Mouse (Mus musculus) intestine, embryonic 15.5 days (tissue): ENCODE measurements at regions not wholly inside any gene's neighbourhood (a gene's known extent, or its start where the extent isn't known, plus 50 kb on each side); places are given as distances from the start of the nearest gene placed in this dataset.

ENCODE experiments used
- ATAC-seq: fragments of 200-750 bp; cut with Nextera tagmentation; 2 replicates; pipeline ENCODE4 v1.8.0; 2017; ENCODE audit warnings: moderate TSS enrichment, moderate library complexity
- H3K27ac ChIP-seq: fragments of 300-500 bp; sonication (generic); 2 replicates; pipeline ENCODE4 v1.5.1; 2015; ENCODE audit warnings: mild to moderate bottlenecking, inconsistent platforms
- H3K27me3 ChIP-seq: fragments of 300-500 bp; sonication (generic); replicated peaks from 2 replicates; pipeline ENCODE4 v1.6.1; 2015; ENCODE audit warnings: inconsistent platforms
- H3K36me3 ChIP-seq: fragments of 300-500 bp; sonication (generic); 2 replicates; pipeline ENCODE4 v1.6.1; 2015; ENCODE audit warnings: inconsistent platforms
- H3K4me1 ChIP-seq: fragments of 300-500 bp; sonication (generic); replicated peaks from 2 replicates; pipeline ENCODE4 v1.6.1; 2015; ENCODE audit warnings: inconsistent platforms
- H3K4me2 ChIP-seq: fragments of 300-500 bp; sonication (generic); replicated peaks from 2 replicates; pipeline ENCODE4 v1.6.1; 2015; ENCODE audit warnings: mild to moderate bottlenecking, inconsistent platforms
- H3K4me3 ChIP-seq: fragments of 300-500 bp; sonication (generic); replicated peaks from 2 replicates; pipeline ENCODE4 v1.5.1; 2015; ENCODE audit warnings: inconsistent platforms
- H3K9ac ChIP-seq: fragments of 300-500 bp; sonication (generic); 2 replicates; pipeline ENCODE4 v1.6.1; 2015; ENCODE audit warnings: inconsistent platforms
- H3K9me3 ChIP-seq: fragments of 300-500 bp; sonication (generic); 2 replicates; pipeline ENCODE4 v1.6.1; 2016; ENCODE audit warnings: inconsistent platforms
- WGBS: fragments of 180-500 bp; shearing (Covaris S2); methylation state at CpG from one replicate; pipeline ENCODE4 v1.1.7; 2015; 5-methylcytosine and 5-hydroxymethylcytosine counted together

DNA sequence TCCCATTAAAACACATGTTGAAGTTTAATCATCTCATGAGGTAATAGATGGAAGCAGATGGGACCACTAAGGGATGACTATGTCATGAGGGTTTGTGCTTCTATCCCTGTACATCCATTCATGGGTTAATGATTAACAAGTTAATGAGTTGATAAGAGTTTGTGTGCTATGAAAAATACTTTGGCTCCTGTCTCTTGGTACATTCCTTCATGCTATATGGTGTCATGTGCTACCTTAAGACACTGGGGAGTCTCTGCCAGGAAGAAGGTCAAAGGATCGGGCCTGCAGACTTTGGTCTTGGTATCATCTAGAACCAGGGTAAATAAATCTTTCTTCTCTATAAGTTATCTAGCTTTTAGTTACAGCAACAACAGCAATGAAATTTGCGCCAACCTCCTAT is 216.4 kb upstream of the Impg1 start:
- H3K36me3 ChIP-seq: no peaks in the 10 kb centered on the region
- WGBS: 79% methylated on average over 2 of the region's 2 CpGs
- no peaks in the 10 kb centered on the region for H3K9me3 ChIP-seq
- no peak overlapping the region for H3K9ac ChIP-seq
- H3K4me2 ChIP-seq: no peak overlapping the region
- H3K27ac ChIP-seq: no peak overlapping the region
- no peaks in the 10 kb centered on the region for H3K4me1 ChIP-seq
- no peak overlapping the region for H3K4me3 ChIP-seq
- ATAC-seq: peak; percentile 83
- H3K27me3 ChIP-seq: no peaks in the 10 kb centered on the region

DNA sequence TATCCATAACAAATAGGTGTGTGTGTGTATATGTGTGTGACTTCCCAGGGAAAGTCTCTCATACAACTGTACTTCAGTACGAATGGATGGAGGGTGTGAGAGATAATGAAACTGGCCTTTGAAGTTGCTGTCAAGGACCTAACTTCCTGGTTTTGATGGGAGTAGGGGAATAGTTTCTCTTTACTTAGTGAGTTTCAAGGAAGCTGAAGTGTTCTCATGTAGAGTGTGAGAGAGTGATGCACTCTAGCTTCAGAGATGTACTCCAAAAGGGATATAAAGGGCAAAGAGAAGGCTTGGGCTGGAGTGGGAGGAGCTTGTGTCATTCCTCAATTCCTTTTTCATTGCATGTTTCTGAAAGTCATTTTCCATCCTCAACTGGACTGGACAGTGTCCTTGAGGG is 206.2 kb upstream of the Impg1 start:
- H3K27me3 ChIP-seq: no peaks in the 10 kb centered on the region
- H3K9ac ChIP-seq: no peak overlapping the region
- H3K9me3 ChIP-seq: no peaks in the 10 kb centered on the region
- no peak overlapping the region for H3K4me3 ChIP-seq
- WGBS: 71% methylated on average over 1 of the region's 1 CpGs
- no peaks in the 10 kb centered on the region for H3K36me3 ChIP-seq
- ATAC-seq: no peak
- no peak overlapping the region for H3K4me2 ChIP-seq
- H3K4me1 ChIP-seq: no peaks in the 10 kb centered on the region
- H3K27ac ChIP-seq: no peak overlapping the region

DNA sequence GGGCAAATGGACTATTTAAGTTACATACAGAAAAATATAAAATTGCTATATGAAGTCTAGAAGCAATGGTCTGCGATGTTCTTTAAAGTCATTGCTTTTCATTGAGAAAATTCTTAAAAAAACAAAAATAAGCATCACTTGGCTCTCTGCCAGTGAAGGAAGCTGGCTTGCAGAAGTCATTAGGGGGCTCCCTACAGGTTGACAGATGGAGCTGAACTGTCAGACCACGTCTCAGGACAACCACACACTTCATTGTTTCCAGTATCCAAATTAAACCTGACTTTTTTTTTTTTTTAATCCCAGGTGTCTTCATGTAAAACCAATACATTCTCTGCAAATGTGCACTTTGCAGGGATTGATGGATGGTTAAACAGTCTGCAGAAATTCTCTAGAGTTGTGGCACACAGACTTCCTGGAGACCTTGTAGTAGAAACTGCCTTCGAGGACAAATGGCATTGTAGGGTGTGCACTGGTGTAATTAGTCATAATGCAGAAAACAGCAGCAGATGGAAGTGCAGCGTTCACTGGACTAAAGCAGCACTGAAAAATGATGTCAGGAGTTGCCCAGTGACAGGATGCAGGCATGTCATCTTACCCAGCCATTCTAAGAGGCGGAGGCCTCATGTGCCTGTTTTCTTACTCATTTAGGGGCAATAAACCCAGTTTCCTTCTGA is 203.4 kb upstream of the Impg1 start:
- Histone ChIP-seq H3K27ac (no peak overlapping the region), H3K4me2 (no peak overlapping the region), H3K27me3 (no peaks in the 10 kb centered on the region), H3K36me3 (no peaks in the 10 kb centered on the region), H3K9me3 (no peaks in the 10 kb centered on the region), H3K9ac (no peak overlapping the region), H3K4me1 (no peaks in the 10 kb centered on the region), H3K4me3 (no peak overlapping the region)
- ATAC-seq: no peak
- WGBS: 54% methylated on average over 5 of the region's 5 CpGs

DNA sequence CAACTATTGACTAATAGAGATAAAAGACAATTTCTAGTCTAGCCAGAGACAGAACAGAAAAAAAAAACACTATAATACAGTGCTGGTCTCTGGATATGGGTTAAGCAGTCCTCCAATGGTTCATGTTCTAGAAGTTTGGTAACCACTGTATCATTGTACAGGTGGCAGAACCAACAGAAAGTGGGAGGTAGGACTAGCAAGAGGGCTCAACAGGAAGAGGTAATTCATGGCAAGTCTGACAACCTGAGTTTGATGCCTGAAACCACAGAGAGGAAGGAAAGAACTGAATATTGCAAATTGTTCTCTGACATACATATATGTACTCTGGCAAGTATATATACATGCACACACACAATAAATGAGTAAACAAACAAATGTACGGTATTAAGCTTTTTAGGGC is 193.5 kb upstream of the Impg1 start:
- Histone ChIP-seq H3K9me3 (no peaks in the 10 kb centered on the region), H3K9ac (no peak overlapping the region), H3K4me3 (no peak overlapping the region), H3K36me3 (no peaks in the 10 kb centered on the region), H3K4me1 (no peaks in the 10 kb centered on the region), H3K4me2 (no peak overlapping the region), H3K27me3 (no peaks in the 10 kb centered on the region), H3K27ac (no peak overlapping the region)
- WGBS: 72% methylated on average over 1 of the region's 1 CpGs
- no peak for ATAC-seq

DNA sequence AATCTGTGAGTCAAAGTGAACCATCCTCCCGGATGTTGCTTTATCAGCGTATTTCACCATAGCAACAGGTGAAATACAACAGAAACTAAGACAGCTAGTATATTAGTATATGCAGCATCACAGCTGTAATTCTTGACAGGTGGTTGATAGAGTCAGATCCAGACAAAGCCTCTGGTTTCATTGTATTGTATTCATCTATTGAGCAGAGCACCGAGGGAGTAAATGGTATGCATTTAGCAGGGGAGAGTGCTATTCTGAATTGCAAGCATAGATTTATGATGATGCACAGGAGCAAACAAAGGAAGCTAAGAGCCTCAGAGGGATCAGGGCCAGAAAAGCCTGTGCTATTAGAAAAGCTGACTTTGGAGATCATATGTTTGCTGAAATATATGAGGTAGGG is 149.8 kb upstream of the Impg1 start:
- WGBS: 79% methylated on average over 3 of the region's 3 CpGs
- Histone ChIP-seq H3K4me2 (no peak overlapping the region), H3K9me3 (no peaks in the 10 kb centered on the region), H3K4me3 (no peak overlapping the region), H3K9ac (no peak overlapping the region), H3K4me1 (no peaks in the 10 kb centered on the region), H3K36me3 (no peaks in the 10 kb centered on the region), H3K27me3 (no peaks in the 10 kb centered on the region), H3K27ac (no peak overlapping the region)
- ATAC-seq: no peak

DNA sequence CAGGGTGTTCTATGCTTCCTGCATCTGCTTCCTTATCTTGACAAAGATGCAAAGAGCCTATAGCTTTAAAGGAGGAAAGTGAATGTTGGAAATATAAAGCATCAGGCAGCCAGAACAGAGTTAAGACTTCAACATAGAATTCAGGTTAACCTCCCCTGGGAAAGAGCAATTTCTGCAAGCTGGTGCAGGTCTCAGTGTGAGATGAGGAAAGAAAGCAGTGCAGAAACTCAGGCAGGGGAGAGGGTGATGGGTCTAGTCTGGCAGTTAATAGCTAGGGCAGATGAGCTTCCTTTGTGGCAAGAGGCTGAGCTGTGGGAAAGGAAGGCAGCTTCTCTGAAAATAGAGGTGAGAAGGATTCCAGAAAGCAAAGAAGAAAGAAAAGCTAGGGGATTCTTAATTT is 134.7 kb upstream of the Impg1 start:
- no peak overlapping the region for H3K4me2 ChIP-seq
- no peak overlapping the region for H3K9ac ChIP-seq
- no peak for ATAC-seq
- no peaks in the 10 kb centered on the region for H3K4me1 ChIP-seq
- H3K27me3 ChIP-seq: no peaks in the 10 kb centered on the region
- H3K36me3 ChIP-seq: no peaks in the 10 kb centered on the region
- H3K4me3 ChIP-seq: no peak overlapping the region
- no peak overlapping the region for H3K27ac ChIP-seq
- no peaks in the 10 kb centered on the region for H3K9me3 ChIP-seq

DNA sequence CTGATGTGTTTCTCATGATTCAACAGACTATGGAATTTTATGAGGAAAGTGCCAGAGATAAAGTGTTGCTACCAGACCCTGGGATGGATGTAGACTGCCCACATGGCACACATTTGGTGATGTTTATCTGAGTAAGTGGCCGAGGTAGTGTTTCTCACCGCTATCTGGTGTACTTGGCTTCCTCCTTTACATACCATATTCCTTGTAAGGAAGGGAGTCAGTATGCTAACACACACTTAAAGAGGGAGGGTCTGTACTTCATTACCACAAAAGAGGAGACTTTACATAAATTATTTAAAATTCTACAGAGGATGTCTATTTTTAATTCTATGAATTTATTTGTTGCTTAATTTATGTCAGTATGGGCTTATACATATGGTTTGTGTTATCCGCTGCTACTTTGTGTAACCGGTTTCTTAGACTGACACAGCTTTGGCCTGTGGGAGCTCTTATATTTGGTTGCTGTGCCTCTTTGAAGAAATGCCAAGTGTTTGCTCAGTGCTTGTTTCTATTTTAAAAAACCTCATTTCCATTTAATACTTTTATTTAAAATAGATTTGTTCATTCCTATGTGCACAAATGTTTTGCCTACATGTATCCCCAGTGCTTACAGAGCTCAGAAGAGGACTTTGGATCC is 100.2 kb upstream of the Impg1 start:
- Histone ChIP-seq H3K9ac (no peak overlapping the region), H3K4me1 (no peaks in the 10 kb centered on the region), H3K27ac (no peak overlapping the region), H3K9me3 (no peaks in the 10 kb centered on the region), H3K27me3 (no peaks in the 10 kb centered on the region), H3K4me2 (no peak overlapping the region), H3K36me3 (no peaks in the 10 kb centered on the region), H3K4me3 (no peak overlapping the region)
- 71% methylated on average over 4 of the region's 4 CpGs for WGBS
- ATAC-seq: no peak

DNA sequence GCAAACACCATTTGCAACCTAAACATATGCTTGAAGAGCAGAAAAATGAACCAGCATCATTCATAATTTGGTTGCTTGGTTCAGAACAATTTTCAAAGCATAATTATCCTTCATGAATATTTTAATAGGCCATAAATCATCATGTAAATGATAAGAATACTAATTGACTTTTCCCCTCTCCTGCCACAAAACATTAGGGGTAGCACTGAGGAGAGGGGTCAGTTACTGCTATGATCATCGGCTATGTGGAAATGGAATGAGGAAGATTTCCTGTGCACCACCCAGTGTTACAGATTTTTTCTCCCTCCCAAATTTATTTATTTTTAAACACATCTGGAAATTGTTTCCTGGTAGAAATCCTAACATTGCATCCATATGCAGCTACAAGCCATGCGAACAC is 98.4 kb upstream of the Impg1 start:
- 65% methylated on average over 2 of the region's 2 CpGs for WGBS
- Histone ChIP-seq H3K9me3 (no peaks in the 10 kb centered on the region), H3K4me3 (no peak overlapping the region), H3K36me3 (no peaks in the 10 kb centered on the region), H3K9ac (no peak overlapping the region), H3K27ac (no peak overlapping the region), H3K4me2 (no peak overlapping the region), H3K4me1 (no peaks in the 10 kb centered on the region), H3K27me3 (no peaks in the 10 kb centered on the region)
- ATAC-seq: no peak

DNA sequence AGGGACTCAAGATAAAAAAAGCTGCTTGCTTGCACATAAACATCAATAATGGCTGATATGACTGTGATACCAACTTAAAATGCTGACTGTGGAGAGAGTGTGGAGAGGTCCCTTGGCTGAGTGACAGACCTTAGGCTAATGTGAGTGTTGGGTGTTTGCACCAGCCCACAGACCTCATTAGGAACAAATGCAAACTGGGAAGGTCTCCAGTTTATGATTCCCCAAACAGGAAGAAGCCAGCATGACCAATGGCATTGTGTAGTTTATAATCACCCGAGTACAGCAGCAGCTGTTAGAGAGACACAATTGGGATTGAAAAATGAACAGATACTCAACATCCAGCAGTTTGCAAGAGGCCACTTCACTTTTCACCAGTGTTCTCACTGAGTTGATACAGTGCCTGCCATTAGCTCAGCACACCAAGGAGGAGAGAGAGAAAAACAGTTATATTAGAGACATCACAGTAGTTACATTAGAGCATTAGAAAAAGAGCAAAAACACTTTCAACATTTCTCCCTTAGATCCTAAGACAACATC is 90.3 kb upstream of the Impg1 start:
- H3K4me1 ChIP-seq: no peaks in the 10 kb centered on the region
- no peak overlapping the region for H3K9ac ChIP-seq
- no peak overlapping the region for H3K4me3 ChIP-seq
- no peak overlapping the region for H3K4me2 ChIP-seq
- no peaks in the 10 kb centered on the region for H3K36me3 ChIP-seq
- no peaks in the 10 kb centered on the region for H3K9me3 ChIP-seq
- ATAC-seq: 0 out of 2 replicates have a peak, but pooled peaks have one; percentile 25
- H3K27ac ChIP-seq: no peak overlapping the region
- H3K27me3 ChIP-seq: no peaks in the 10 kb centered on the region
- WGBS: 35% methylated on average over 1 of the region's 1 CpGs
